Mouse (Mus musculus) urinary bladder, postnatal 4 days (tissue): ENCODE measurements around the gene Ccdc183.

Source experiments
- DNase-seq, 2 experiments: peaks; one replicate each; pipeline ENCODE4 v3.0.0; 2021 to 2022; ENCODE audit warnings: low spot score in 2 of 2

Gene Ccdc183

GRCm38 (mm10) chr2:25607761-25608622 lies 9.5 kb downstream of the Ccdc183 start, which contains the start of gene Rabl6:
Rabl6 (minus strand) TSS chr2:25608521.
- peak; percentile 86 to 91 for DNase-seq

- no peak for DNase-seq
Measured at GRCm38 (mm10) chr2:25602526-25602925, 15.0 kb downstream of the Ccdc183 start.

- no peak for DNase-seq
Measured at GRCm38 (mm10) chr2:25600037-25600436, 17.4 kb downstream of the Ccdc183 start.

GRCm38 (mm10) chr2:25598749-25599148 lies 18.7 kb downstream of the Ccdc183 start:
- no peak for DNase-seq

- no peak for DNase-seq
Measured at GRCm38 (mm10) chr2:25596765-25597510, 20.5 kb downstream of the Ccdc183 start.

GRCm38 (mm10) chr2:25591863-25592262 lies 25.6 kb downstream of the Ccdc183 start:
- no peak for DNase-seq

- no peak for DNase-seq
Measured at GRCm38 (mm10) chr2:25588227-25588907, 29.1 kb downstream of the Ccdc183 start.

- DNase-seq, result no peak
Measured at GRCm38 (mm10) chr2:25587290-25587689, 30.2 kb downstream of the Ccdc183 start.

GRCm38 (mm10) chr2:25585601-25586000 lies 31.9 kb downstream of the Ccdc183 start:
- DNase-seq, result no peak

GRCm38 (mm10) chr2:25584856-25585255 lies 32.6 kb downstream of the Ccdc183 start:
- no peak for DNase-seq

- no peak for DNase-seq
Measured at GRCm38 (mm10) chr2:25584152-25584551, 33.3 kb downstream of the Ccdc183 start.

- DNase-seq, result no peak
Measured at GRCm38 (mm10) chr2:25583571-25583970, 33.9 kb downstream of the Ccdc183 start.

- no peak for DNase-seq
Measured at GRCm38 (mm10) chr2:25583120-25583481, 34.4 kb downstream of the Ccdc183 start.

- no peak for DNase-seq
Measured at GRCm38 (mm10) chr2:25582466-25583119, 34.9 kb downstream of the Ccdc183 start.

GRCm38 (mm10) chr2:25581901-25582301 lies 35.6 kb downstream of the Ccdc183 start:
- DNase-seq, result no peak

GRCm38 (mm10) chr2:25581294-25581864 lies 36.1 kb downstream of the Ccdc183 start, which contains the start of gene Ajm1:
Ajm1 (minus strand) TSS chr2:25581757.
- DNase-seq, result no peak

- DNase-seq, result no peak
Measured at GRCm38 (mm10) chr2:25580621-25581101, 36.8 kb downstream of the Ccdc183 start.

GRCm38 (mm10) chr2:25579737-25580460 lies 37.6 kb downstream of the Ccdc183 start:
- no peak for DNase-seq

- no peak for DNase-seq
Measured at GRCm38 (mm10) chr2:25578796-25579736, 38.4 kb downstream of the Ccdc183 start.
